Mouse (Mus musculus): ENCODE measurements around the gene Nfib. TPM values are rescaled to one million over a fixed set of nuclear protein-coding genes. Genes with fewer than 3 reads are reported as not detected.

Gene Nfib
- polyA plus RNA-seq, 1 experiment from 2014 or later = 86.0 TPM

DNA sequence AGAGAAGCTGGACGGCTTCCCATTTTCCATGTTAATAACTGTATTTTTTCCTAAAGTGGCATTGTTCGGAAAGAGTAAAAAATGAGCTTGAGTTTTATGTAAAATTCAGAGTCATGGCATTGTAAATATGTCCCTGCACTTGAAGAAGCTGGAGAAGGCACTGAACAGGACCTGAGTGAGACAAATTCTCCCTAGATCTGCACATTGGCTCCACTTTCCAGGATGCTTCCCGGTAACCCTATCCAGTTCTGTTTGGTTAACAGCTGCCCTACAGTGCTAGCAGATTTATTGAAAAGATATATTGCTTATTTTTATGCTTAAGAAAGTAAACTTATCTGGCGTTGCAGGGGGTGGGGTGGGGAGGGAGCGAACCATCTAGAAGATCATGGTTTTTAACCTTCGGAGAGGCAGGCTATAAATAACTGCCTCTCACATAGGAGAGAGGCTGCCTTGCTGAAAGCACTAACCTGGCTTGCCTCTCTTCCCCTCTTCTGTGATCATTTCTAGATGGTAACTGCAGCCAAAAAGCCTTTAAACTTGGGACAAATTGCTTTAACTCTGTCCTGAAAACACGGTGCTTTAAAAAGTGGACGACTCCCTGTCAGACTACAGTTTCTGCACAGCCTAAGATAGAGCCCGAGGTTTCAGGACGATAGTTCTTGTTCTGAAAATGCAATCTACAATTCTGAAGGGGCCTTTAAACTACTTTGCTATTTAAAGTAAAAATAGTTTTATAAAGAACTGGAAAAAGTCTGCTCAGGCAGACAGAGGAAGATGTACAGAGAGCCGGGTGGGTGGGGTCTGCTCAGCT is 394.4 kb downstream of the Nfib start:
- no peak for ATAC-seq (ENCODE audit: low read depth)
- H3K4me3 ChIP-seq (ENCODE audit: low read depth, low read length) = no peak overlapping the region
- no peak for DNase-seq (ENCODE audit: low spot score)
- peak overlapping the region; percentile 68 for H3K27ac ChIP-seq (replicated peaks; ENCODE audit: low read depth, low read length)
- 54% methylated on average over 11 of the region's 11 CpGs for WGBS
- H3K4me2 ChIP-seq (ENCODE audit: low read depth, low read length) = no peak overlapping the region
- H3K4me1 ChIP-seq (ENCODE audit: control insufficient read depth, insufficient read depth, low read length) = peaks cover 27% of the 10 kb centered on the region
- no peaks in the 10 kb centered on the region for H3K27me3 ChIP-seq (replicated peaks; ENCODE audit: control insufficient read depth, insufficient read depth, low read length)
- no peaks in the 10 kb centered on the region for H3K9me3 ChIP-seq (ENCODE audit: control insufficient read depth, low read length)
- H3K9ac ChIP-seq (ENCODE audit: low read depth, low read length) = no peak overlapping the region
- H3K36me3 ChIP-seq (ENCODE audit: control insufficient read depth, insufficient read depth, low read length) = peaks cover 55% of the 10 kb centered on the region

- 39% methylated on average over 6 of the region's 6 CpGs for WGBS
- no peak for DNase-seq (ENCODE audit: low spot score)
- peak overlapping the region; percentile 94; the same call in 1 of the 2 replicates for H3K27ac ChIP-seq (replicated peaks; ENCODE audit: low read depth, low read length)
Observed at GRCm38 (mm10) chr4:82306045-82306444, 399.5 kb downstream of the Nfib start.

DNA sequence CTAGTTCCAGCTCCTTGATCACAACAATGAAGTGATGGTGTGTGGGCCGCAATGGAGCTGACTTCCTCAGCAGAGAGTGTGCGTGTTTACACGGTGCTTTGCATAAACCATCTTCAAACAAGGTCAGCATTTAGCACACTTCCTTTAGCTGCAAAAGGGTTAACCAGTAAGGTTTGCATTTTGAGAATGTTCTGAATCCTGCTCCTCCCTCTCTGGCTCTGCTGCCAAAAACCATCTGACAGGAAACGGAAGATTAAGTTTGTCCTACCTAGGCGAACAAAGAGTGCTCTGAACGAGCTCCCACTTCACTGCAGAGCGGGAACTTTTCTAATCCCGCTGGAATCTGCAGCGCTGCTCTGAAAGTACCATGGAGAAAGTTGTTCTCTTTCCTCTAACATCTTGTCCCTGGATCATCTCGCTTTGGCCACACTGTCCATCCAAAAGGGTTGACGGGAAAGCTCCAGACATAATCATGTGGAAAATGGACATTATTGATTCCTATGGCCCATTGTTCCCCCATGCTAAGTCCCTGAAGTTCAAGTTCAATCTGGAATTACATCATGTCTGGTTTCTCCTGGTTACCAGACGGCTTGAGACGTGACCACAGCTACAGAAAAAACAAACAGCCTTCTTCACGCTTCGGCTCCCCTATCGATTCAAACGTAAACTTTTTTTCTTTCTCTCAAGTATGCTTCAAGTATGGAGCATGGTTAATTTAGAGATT is 401.2 kb downstream of the Nfib start:
- H3K27ac ChIP-seq (replicated peaks; ENCODE audit: low read depth, low read length) = peak overlapping the region; percentile 94
- no peaks in the 10 kb centered on the region for H3K27me3 ChIP-seq (replicated peaks; ENCODE audit: control insufficient read depth, insufficient read depth, low read length)
- DNase-seq (ENCODE audit: low spot score) (peak; percentile 95), ATAC-seq (ENCODE audit: low read depth) (peak; percentile 91)
- peaks cover 28% of the 10 kb centered on the region for H3K36me3 ChIP-seq (ENCODE audit: control insufficient read depth, insufficient read depth, low read length)
- H3K4me1 ChIP-seq (ENCODE audit: control insufficient read depth, insufficient read depth, low read length) = peaks cover 45% of the 10 kb centered on the region
- H3K9ac ChIP-seq (ENCODE audit: low read depth, low read length) = peak overlapping the region; percentile 39; the same call in 1 of the 2 replicates
- WGBS = 6% methylated on average over 17 of the region's 17 CpGs
- peak overlapping the region; percentile 39 for H3K4me2 ChIP-seq (ENCODE audit: low read depth, low read length)
- H3K9me3 ChIP-seq (ENCODE audit: control insufficient read depth, low read length) = no peaks in the 10 kb centered on the region
- no peak overlapping the region for H3K4me3 ChIP-seq (ENCODE audit: low read depth, low read length)

More at GRCm38 (mm10) chr4:82306045-82306444, 399.5 kb downstream of the Nfib start:
- Histone ChIP-seq H3K36me3 (ENCODE audit: control insufficient read depth, insufficient read depth, low read length) (peaks cover 37% of the 10 kb centered on the region), H3K4me2 (ENCODE audit: low read depth, low read length) (no peak overlapping the region), H3K27me3 (replicated peaks; ENCODE audit: control insufficient read depth, insufficient read depth, low read length) (no peaks in the 10 kb centered on the region), H3K9ac (ENCODE audit: low read depth, low read length) (no peak overlapping the region), H3K4me3 (ENCODE audit: low read depth, low read length) (no peak overlapping the region), H3K9me3 (ENCODE audit: control insufficient read depth, low read length) (no peaks in the 10 kb centered on the region), H3K4me1 (ENCODE audit: control insufficient read depth, insufficient read depth, low read length) (peaks cover 48% of the 10 kb centered on the region)
- ATAC-seq (ENCODE audit: low read depth) = no peak

- H3K4me2 ChIP-seq (ENCODE audit: low read depth, low read length) = no peak overlapping the region
- no peak for ATAC-seq (ENCODE audit: low read depth)
- no peak overlapping the region for H3K4me3 ChIP-seq (ENCODE audit: low read depth, low read length)
- DNase-seq (ENCODE audit: low spot score) = no peak
- 35% methylated on average over 3 of the region's 3 CpGs for WGBS
- no peaks in the 10 kb centered on the region for H3K9me3 ChIP-seq (ENCODE audit: control insufficient read depth, low read length)
- no peaks in the 10 kb centered on the region for H3K27me3 ChIP-seq (replicated peaks; ENCODE audit: control insufficient read depth, insufficient read depth, low read length)
- H3K4me1 ChIP-seq (ENCODE audit: control insufficient read depth, insufficient read depth, low read length) = peaks cover 45% of the 10 kb centered on the region
- H3K36me3 ChIP-seq (ENCODE audit: control insufficient read depth, insufficient read depth, low read length) = peaks cover 23% of the 10 kb centered on the region
- no peak overlapping the region for H3K9ac ChIP-seq (ENCODE audit: low read depth, low read length)
- H3K27ac ChIP-seq (replicated peaks; ENCODE audit: low read depth, low read length) = peak overlapping the region; percentile 94
Observed at GRCm38 (mm10) chr4:82303362-82303900, 402.1 kb downstream of the Nfib start.

GRCm38 (mm10) chr4:82302901-82303300 is 402.6 kb downstream of the Nfib start:
- Histone ChIP-seq H3K9me3 (ENCODE audit: control insufficient read depth, low read length) (no peaks in the 10 kb centered on the region), H3K4me3 (ENCODE audit: low read depth, low read length) (no peak overlapping the region), H3K9ac (ENCODE audit: low read depth, low read length) (no peak overlapping the region), H3K27ac (replicated peaks; ENCODE audit: low read depth, low read length) (peak overlapping the region; percentile 94), H3K4me1 (ENCODE audit: control insufficient read depth, insufficient read depth, low read length) (peaks cover 45% of the 10 kb centered on the region), H3K4me2 (ENCODE audit: low read depth, low read length) (no peak overlapping the region), H3K27me3 (replicated peaks; ENCODE audit: control insufficient read depth, insufficient read depth, low read length) (no peaks in the 10 kb centered on the region), H3K36me3 (ENCODE audit: control insufficient read depth, insufficient read depth, low read length) (peaks cover 17% of the 10 kb centered on the region)
- 64% methylated on average over 6 of the region's 6 CpGs for WGBS
- no peak for ATAC-seq (ENCODE audit: low read depth)
- DNase-seq (ENCODE audit: low spot score) = no peak

GRCm38 (mm10) chr4:82298606-82299005 is 406.9 kb downstream of the Nfib start:
- H3K36me3 ChIP-seq (ENCODE audit: control insufficient read depth, insufficient read depth, low read length) = peaks cover 11% of the 10 kb centered on the region
- H3K4me3 ChIP-seq (ENCODE audit: low read depth, low read length) = no peak overlapping the region
- peaks cover 9% of the 10 kb centered on the region for H3K4me1 ChIP-seq (ENCODE audit: control insufficient read depth, insufficient read depth, low read length)
- no peak overlapping the region for H3K27ac ChIP-seq (replicated peaks; ENCODE audit: low read depth, low read length)
- H3K9me3 ChIP-seq (ENCODE audit: control insufficient read depth, low read length) = no peaks in the 10 kb centered on the region
- no peak for DNase-seq (ENCODE audit: low spot score)
- no peak overlapping the region for H3K9ac ChIP-seq (ENCODE audit: low read depth, low read length)
- 86% methylated on average over 1 of the region's 1 CpGs for WGBS
- no peaks in the 10 kb centered on the region for H3K27me3 ChIP-seq (replicated peaks; ENCODE audit: control insufficient read depth, insufficient read depth, low read length)
- no peak overlapping the region for H3K4me2 ChIP-seq (ENCODE audit: low read depth, low read length)
- no peak for ATAC-seq (ENCODE audit: low read depth)

DNA sequence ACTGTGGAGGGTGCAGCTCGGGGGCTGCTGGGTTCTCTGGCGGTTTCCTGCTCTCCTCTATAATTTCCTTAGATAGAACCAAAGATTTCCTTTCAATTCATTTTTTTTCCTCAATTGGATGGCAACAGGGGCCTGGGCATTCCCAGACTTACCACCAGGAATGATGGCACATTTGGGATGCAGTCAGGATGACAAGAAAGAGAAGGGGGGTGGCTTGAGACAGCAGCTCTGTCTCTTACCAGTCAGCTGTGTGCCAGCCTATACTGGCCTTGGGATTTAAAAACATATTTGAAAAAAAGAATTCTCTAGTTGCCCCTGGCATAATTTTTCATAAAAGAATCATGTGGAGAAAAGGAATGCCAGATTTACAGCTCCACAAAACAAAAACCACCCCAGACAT is 408.0 kb downstream of the Nfib start:
- Histone ChIP-seq H3K27me3 (replicated peaks; ENCODE audit: control insufficient read depth, insufficient read depth, low read length) (no peaks in the 10 kb centered on the region), H3K27ac (replicated peaks; ENCODE audit: low read depth, low read length) (no peak overlapping the region), H3K36me3 (ENCODE audit: control insufficient read depth, insufficient read depth, low read length) (peaks cover 18% of the 10 kb centered on the region), H3K9ac (ENCODE audit: low read depth, low read length) (no peak overlapping the region), H3K4me2 (ENCODE audit: low read depth, low read length) (no peak overlapping the region), H3K4me3 (ENCODE audit: low read depth, low read length) (no peak overlapping the region), H3K4me1 (ENCODE audit: control insufficient read depth, insufficient read depth, low read length) (peaks cover 3% of the 10 kb centered on the region; the same call in 1 of the 2 replicates), H3K9me3 (ENCODE audit: control insufficient read depth, low read length) (no peaks in the 10 kb centered on the region)
- ATAC-seq (ENCODE audit: low read depth) = no peak
- 67% methylated on average over 2 of the region's 2 CpGs for WGBS
- DNase-seq (ENCODE audit: low spot score) = no peak

DNA sequence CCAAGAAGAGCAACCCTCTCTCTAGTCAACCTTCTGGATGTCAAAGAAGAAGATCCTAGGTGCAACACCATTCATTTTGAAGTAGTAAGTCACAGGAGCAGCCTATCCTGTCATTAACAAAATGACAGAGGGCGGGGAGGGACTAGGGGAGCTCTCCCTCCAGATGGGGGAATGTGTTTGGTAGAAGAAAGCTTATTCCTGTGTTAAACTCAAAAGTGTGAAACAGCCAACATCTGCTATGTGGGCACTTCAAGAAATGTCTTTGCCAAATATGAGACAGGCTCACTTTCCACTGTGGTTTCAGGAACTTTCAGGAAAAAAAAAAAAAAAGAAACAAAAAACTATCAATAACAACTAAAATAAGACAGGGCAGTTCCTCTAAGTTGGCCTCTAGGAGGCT is 411.5 kb downstream of the Nfib start:
- Histone ChIP-seq H3K9ac (ENCODE audit: low read depth, low read length) (no peak overlapping the region), H3K4me3 (ENCODE audit: low read depth, low read length) (no peak overlapping the region), H3K4me1 (ENCODE audit: control insufficient read depth, insufficient read depth, low read length) (peaks cover 30% of the 10 kb centered on the region), H3K27ac (replicated peaks; ENCODE audit: low read depth, low read length) (0 out of 2 replicates have a peak overlapping the region, but pooled peaks have one; percentile 39), H3K36me3 (ENCODE audit: control insufficient read depth, insufficient read depth, low read length) (peaks cover 23% of the 10 kb centered on the region), H3K27me3 (replicated peaks; ENCODE audit: control insufficient read depth, insufficient read depth, low read length) (no peaks in the 10 kb centered on the region), H3K4me2 (ENCODE audit: low read depth, low read length) (no peak overlapping the region), H3K9me3 (ENCODE audit: control insufficient read depth, low read length) (no peaks in the 10 kb centered on the region)
- DNase-seq (ENCODE audit: low spot score) (no peak), ATAC-seq (ENCODE audit: low read depth) (no peak)
- WGBS = 63% methylated on average over 1 of the region's 1 CpGs

All from embryonic facial prominence, embryonic 14.5 days (tissue).